Mouse (Mus musculus): ENCODE measurements around the gene Rere. TPM values are rescaled to one million over a fixed set of nuclear protein-coding genes. Genes with fewer than 3 reads are reported as not detected.
A peak's percentile ranks its signal among the peaks of the same experiment; 100 is the strongest.

Rere gene
- total RNA-seq, 1 experiment = 21.7 TPM

DNA sequence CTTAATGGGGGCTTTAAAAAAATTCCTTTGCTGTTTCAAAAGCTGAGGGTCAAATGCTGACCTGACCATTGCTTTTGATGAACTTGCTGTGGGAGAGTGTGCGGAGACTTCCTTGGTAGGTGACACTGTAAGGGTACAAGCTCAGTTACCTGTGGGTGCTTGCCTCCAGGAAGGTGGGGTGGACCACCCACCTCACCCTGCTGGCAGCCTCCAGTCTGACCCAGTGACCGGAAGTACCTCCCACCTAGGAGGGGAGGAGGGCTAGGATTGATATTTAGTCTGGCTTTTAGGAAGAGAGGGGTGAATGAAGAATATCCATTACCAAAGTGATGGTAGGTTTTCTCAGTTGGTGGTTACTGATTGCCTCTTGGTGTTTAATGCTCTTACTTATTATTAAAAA, 289.3 kb downstream of the Rere start:
- 0 out of 4 replicates have a peak overlapping the region, but pooled peaks of 1 of the 2 experiments have one; percentile 84 for H3K4me3 ChIP-seq (ENCODE audit: insufficient read depth in 1 of 2, low read depth in 1 of 2, low read length in 2 of 2, poor library complexity in 1 of 2, severe bottlenecking in 1 of 2)
- no peaks in the 10 kb centered on the region for H3K9me3 ChIP-seq (ENCODE audit: control insufficient read depth, insufficient read depth, low read depth, low read length)
- in situ Hi-C loops (cut with MboI; ENCODE audit: low sequenced_read_pairs in 2 of 2, unreplicated experiment in 2 of 2) = no loop called here
- TF ChIP-seq CHD2 (IDR thresholded peaks at IDR 0.05; ENCODE audit: low read depth, low read length) (no peak), ZC3H11A (IDR thresholded peaks at IDR 0.05; ENCODE audit: borderline replicate concordance, low read depth, low read length) (no peak), ZNF384 (IDR thresholded peaks at IDR 0.05; ENCODE audit: low read depth, low read length) (no peak), HCFC1 (IDR thresholded peaks at IDR 0.05; ENCODE audit: borderline replicate concordance, insufficient read depth, low read length) (no peak), MAFK (IDR thresholded peaks at IDR 0.05; ENCODE audit: insufficient read depth, low read depth, low read length) (no peak)
- no peak overlapping the region for H3K27ac ChIP-seq (ENCODE audit: insufficient read depth, low read depth, low read length, poor library complexity, severe bottlenecking)
- no peak for DNase-seq (ENCODE audit: low read depth, low spot score)
- H3K36me3 ChIP-seq (ENCODE audit: control insufficient read depth, insufficient read depth, low read length, poor library complexity, severe bottlenecking) = peaks cover 2% of the 10 kb centered on the region; the same call in 1 of the 2 replicates
- no peak overlapping the region for H3K9ac ChIP-seq (ENCODE audit: insufficient read depth, low read depth, low read length, poor library complexity, severe bottlenecking)
- H3K4me1 ChIP-seq (ENCODE audit: control insufficient read depth in 2 of 2, insufficient read depth in 2 of 2, low read length in 2 of 2, poor library complexity in 1 of 2) = peaks cover 2 to 7% of the 10 kb centered on the region in 2 experiments; a peak in 2 of 4 replicates

GRCm38 (mm10) chr4:150572104-150572691, 290.8 kb downstream of the Rere start:
- Histone ChIP-seq H3K4me3 (ENCODE audit: insufficient read depth in 1 of 2, low read depth in 1 of 2, low read length in 2 of 2, poor library complexity in 1 of 2, severe bottlenecking in 1 of 2) (no peak overlapping the region), H3K36me3 (ENCODE audit: control insufficient read depth, insufficient read depth, low read length, poor library complexity, severe bottlenecking) (peaks cover 2% of the 10 kb centered on the region; the same call in 1 of the 2 replicates), H3K9me3 (ENCODE audit: control insufficient read depth, insufficient read depth, low read depth, low read length) (no peaks in the 10 kb centered on the region), H3K9ac (ENCODE audit: insufficient read depth, low read depth, low read length, poor library complexity, severe bottlenecking) (no peak overlapping the region), H3K27ac (ENCODE audit: insufficient read depth, low read depth, low read length, poor library complexity, severe bottlenecking) (no peak overlapping the region), H3K4me1 (ENCODE audit: control insufficient read depth in 2 of 2, insufficient read depth in 2 of 2, low read length in 2 of 2, poor library complexity in 1 of 2) (peaks cover 2 to 7% of the 10 kb centered on the region in 2 experiments; a peak in 2 of 4 replicates)
- TF ChIP-seq CHD2 (IDR thresholded peaks at IDR 0.05; ENCODE audit: low read depth, low read length) (no peak), HCFC1 (IDR thresholded peaks at IDR 0.05; ENCODE audit: borderline replicate concordance, insufficient read depth, low read length) (no peak), ZC3H11A (IDR thresholded peaks at IDR 0.05; ENCODE audit: borderline replicate concordance, low read depth, low read length) (no peak), MAFK (IDR thresholded peaks at IDR 0.05; ENCODE audit: insufficient read depth, low read depth, low read length) (no peak), ZNF384 (IDR thresholded peaks at IDR 0.05; ENCODE audit: low read depth, low read length) (no peak)
- DNase-seq (ENCODE audit: low read depth, low spot score) = no peak
- in situ Hi-C loops (cut with MboI; ENCODE audit: low sequenced_read_pairs in 2 of 2, unreplicated experiment in 2 of 2) = no loop called here

DNA sequence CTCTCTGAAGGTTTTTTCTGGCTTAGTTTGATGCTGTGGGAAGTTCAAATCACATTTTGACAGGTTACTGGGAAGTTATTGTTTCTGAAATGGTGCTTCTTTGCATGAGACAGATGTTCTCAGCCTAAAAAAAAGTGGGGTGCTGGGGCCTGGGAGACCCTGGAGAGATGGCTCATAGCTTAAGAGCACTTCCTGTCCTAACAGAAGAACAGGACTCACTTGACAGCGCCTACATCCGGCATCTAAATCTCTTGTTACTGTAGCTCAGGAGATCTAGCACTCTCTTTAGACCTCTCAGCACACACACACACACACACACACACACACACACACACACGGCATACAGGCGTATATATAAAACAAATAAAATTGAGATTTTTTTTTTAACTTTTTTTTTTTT, 291.5 kb downstream of the Rere start:
- H3K36me3 ChIP-seq (ENCODE audit: control insufficient read depth, insufficient read depth, low read length, poor library complexity, severe bottlenecking) = peaks cover 2% of the 10 kb centered on the region; the same call in 1 of the 2 replicates

GRCm38 (mm10) chr4:150575363-150576092, 294.1 kb downstream of the Rere start:
- Histone ChIP-seq H3K36me3 (ENCODE audit: control insufficient read depth, insufficient read depth, low read length, poor library complexity, severe bottlenecking) (peaks cover 2% of the 10 kb centered on the region; the same call in 1 of the 2 replicates), H3K4me3 (ENCODE audit: insufficient read depth in 1 of 2, low read depth in 1 of 2, low read length in 2 of 2, poor library complexity in 1 of 2, severe bottlenecking in 1 of 2) (no peak overlapping the region), H3K27ac (ENCODE audit: insufficient read depth, low read depth, low read length, poor library complexity, severe bottlenecking) (no peak overlapping the region), H3K9me3 (ENCODE audit: control insufficient read depth, insufficient read depth, low read depth, low read length) (no peaks in the 10 kb centered on the region), H3K9ac (ENCODE audit: insufficient read depth, low read depth, low read length, poor library complexity, severe bottlenecking) (no peak overlapping the region), H3K4me1 (ENCODE audit: control insufficient read depth in 2 of 2, insufficient read depth in 2 of 2, low read length in 2 of 2, poor library complexity in 1 of 2) (peaks cover 2 to 5% of the 10 kb centered on the region in 2 experiments; a peak in 2 of 4 replicates)
- TF ChIP-seq MAFK (IDR thresholded peaks at IDR 0.05; ENCODE audit: insufficient read depth, low read depth, low read length) (no peak), HCFC1 (IDR thresholded peaks at IDR 0.05; ENCODE audit: borderline replicate concordance, insufficient read depth, low read length) (no peak), ZNF384 (IDR thresholded peaks at IDR 0.05; ENCODE audit: low read depth, low read length) (no peak), CHD2 (IDR thresholded peaks at IDR 0.05; ENCODE audit: low read depth, low read length) (no peak), ZC3H11A (IDR thresholded peaks at IDR 0.05; ENCODE audit: borderline replicate concordance, low read depth, low read length) (no peak)
- in situ Hi-C loops (cut with MboI; ENCODE audit: low sequenced_read_pairs in 2 of 2, unreplicated experiment in 2 of 2) = no loop called here
- no peak for DNase-seq (ENCODE audit: low read depth, low spot score)

More for the DNA sequence above, 291.5 kb downstream of the Rere start:
- in situ Hi-C loops (cut with MboI; ENCODE audit: low sequenced_read_pairs in 2 of 2, unreplicated experiment in 2 of 2) = no loop called here
- Histone ChIP-seq H3K9me3 (ENCODE audit: control insufficient read depth, insufficient read depth, low read depth, low read length) (no peaks in the 10 kb centered on the region), H3K4me1 (ENCODE audit: control insufficient read depth in 2 of 2, insufficient read depth in 2 of 2, low read length in 2 of 2, poor library complexity in 1 of 2) (peaks cover 2 to 8% of the 10 kb centered on the region in 2 experiments; a peak in 2 of 4 replicates), H3K27ac (ENCODE audit: insufficient read depth, low read depth, low read length, poor library complexity, severe bottlenecking) (no peak overlapping the region), H3K4me3 (ENCODE audit: insufficient read depth in 1 of 2, low read depth in 1 of 2, low read length in 2 of 2, poor library complexity in 1 of 2, severe bottlenecking in 1 of 2) (no peak overlapping the region), H3K9ac (ENCODE audit: insufficient read depth, low read depth, low read length, poor library complexity, severe bottlenecking) (no peak overlapping the region)
- no peak for DNase-seq (ENCODE audit: low read depth, low spot score)
- no peak for TF ChIP-seq CHD2 (IDR thresholded peaks at IDR 0.05; ENCODE audit: low read depth, low read length)
- TF ChIP-seq MAFK (IDR thresholded peaks at IDR 0.05; ENCODE audit: insufficient read depth, low read depth, low read length) = no peak
- no peak for TF ChIP-seq ZC3H11A (IDR thresholded peaks at IDR 0.05; ENCODE audit: borderline replicate concordance, low read depth, low read length)
- no peak for TF ChIP-seq HCFC1 (IDR thresholded peaks at IDR 0.05; ENCODE audit: borderline replicate concordance, insufficient read depth, low read length)
- no peak for TF ChIP-seq ZNF384 (IDR thresholded peaks at IDR 0.05; ENCODE audit: low read depth, low read length)
